In the genomic region with DNA sequence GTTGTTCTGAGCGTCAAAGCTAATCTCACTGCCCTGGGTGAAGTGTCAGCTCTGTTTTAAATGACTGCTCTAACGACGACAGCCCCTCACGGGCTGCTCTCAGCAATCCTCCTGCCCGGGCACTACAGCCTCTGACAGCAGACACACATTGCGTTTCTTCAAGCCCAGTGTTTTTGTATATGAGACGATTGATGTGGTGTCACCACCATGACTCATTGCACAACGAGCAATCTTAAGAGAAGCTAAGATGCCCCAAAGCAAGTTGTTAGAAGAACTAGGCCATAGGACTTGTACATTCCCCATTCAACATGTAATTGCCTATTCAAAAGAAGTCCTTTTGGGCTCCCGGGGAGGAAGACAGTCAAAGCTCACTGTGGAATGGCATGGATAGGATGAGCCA, we compare ENCODE assay signal across 29 mouse cellular contexts.
DNase-seq lines count a peak whose midpoint lies in the region; ATAC-seq and TF ChIP-seq lines count a peak whose summit lies in the region.
"Had no signal": no experiment of that assay in that cellular context is flagged by ENCODE, and none has a peak within 500 bp of the region (broad histone marks: within the 10 kb centered on the region; RNA-seq: fewer than 3 reads in every experiment).

No protein-coding gene starts in this region.

- peak; percentile 49 for DNase-seq in heart, adult 11 months
- DNase-seq in heart, adult 9 months (ENCODE audit: low spot score in 2 of 2), result no peak
- DNase-seq in 3T3-L1 (ENCODE audit: low read depth, low spot score) (peak; percentile 12), NIH3T3 (ENCODE audit: low read depth) (peak; percentile 17)
- peak; percentile 36 for DNase-seq in induced T-regulatory cell, adult 2 months (ENCODE audit: low read depth)
- no peak for DNase-seq in midbrain, postnatal 0 days (ENCODE audit: low spot score)
- DNase-seq in left cerebral cortex, adult 18-20 months (ENCODE audit: low spot score in 2 of 2), result no peak
- DNase-seq: adrenal gland, postnatal 36 days; cerebellum, postnatal 10 days; gastrocnemius, postnatal 10 days; heart, adult 18-20 months; heart, postnatal 14 days; kidney, adult 11 months; kidney, postnatal 36 days; layer of hippocampus, postnatal 36 days; liver, postnatal 0 days; right cerebral cortex, postnatal 4 days; thymus, adult 18-20 months; thymus, postnatal 36 days had no signal

- WGBS in midbrain, postnatal 0 days, result 64% methylated on average over 9 of the region's 9 CpGs

- no peak for TF ChIP-seq CTCF in midbrain, postnatal 0 days (IDR thresholded peaks at IDR 0.05)

- no peak overlapping the region for H3K27ac ChIP-seq in midbrain, postnatal 0 days (ENCODE audit: low read depth, low read length)
- H3K27ac ChIP-seq: embryonic facial prominence, embryonic 12.5 days; forebrain, embryonic 15.5 days; heart, embryonic 13.5 days; hindbrain, postnatal 0 days; kidney, embryonic 15.5 days; limb, embryonic 12.5 days; stomach, embryonic 15.5 days had no signal

- no peaks in the 10 kb centered on the region for H3K9me3 ChIP-seq in midbrain, postnatal 0 days (ENCODE audit: low read length)
- H3K9me3 ChIP-seq: embryonic facial prominence, embryonic 12.5 days; forebrain, embryonic 15.5 days; heart, embryonic 13.5 days; kidney, embryonic 15.5 days; limb, embryonic 12.5 days; stomach, embryonic 15.5 days had no signal

- no peak overlapping the region for H3K9ac ChIP-seq in midbrain, postnatal 0 days (replicated peaks; ENCODE audit: low read length, poor library complexity, severe bottlenecking)
- H3K9ac ChIP-seq: embryonic facial prominence, embryonic 12.5 days; forebrain, embryonic 15.5 days; heart, embryonic 13.5 days; kidney, embryonic 15.5 days; limb, embryonic 12.5 days; liver, postnatal 0 days; stomach, embryonic 15.5 days had no signal

- ATAC-seq in midbrain, postnatal 0 days (ENCODE audit: low FRiP score), result no peak
- ATAC-seq: forebrain, embryonic 15.5 days; hindbrain, postnatal 0 days; liver, postnatal 0 days had no signal

- H3K4me1 ChIP-seq in midbrain, postnatal 0 days (ENCODE audit: insufficient read depth, low read length), result no peaks in the 10 kb centered on the region
- H3K4me1 ChIP-seq: embryonic facial prominence, embryonic 12.5 days; forebrain, embryonic 15.5 days; heart, embryonic 13.5 days; kidney, embryonic 15.5 days; stomach, embryonic 15.5 days had no signal

- no peak overlapping the region for H3K4me3 ChIP-seq in midbrain, postnatal 0 days (ENCODE audit: low read depth, low read length)
- H3K4me3 ChIP-seq: embryonic facial prominence, embryonic 12.5 days; erythroblast, embryonic 14.5 days; forebrain, embryonic 15.5 days; heart, embryonic 13.5 days; kidney, embryonic 15.5 days; limb, embryonic 12.5 days; stomach, embryonic 15.5 days had no signal

- no peak overlapping the region for H3K4me2 ChIP-seq in midbrain, postnatal 0 days (ENCODE audit: low read depth, low read length, poor library complexity, severe bottlenecking)
- H3K4me2 ChIP-seq: embryonic facial prominence, embryonic 12.5 days; forebrain, embryonic 15.5 days; heart, embryonic 13.5 days; kidney, embryonic 15.5 days; limb, embryonic 12.5 days; liver, embryonic 11.5 days; midbrain, embryonic 11.5 days; stomach, embryonic 15.5 days had no signal

- no peaks in the 10 kb centered on the region for H3K36me3 ChIP-seq in midbrain, postnatal 0 days (ENCODE audit: insufficient read depth, low read length)
- H3K36me3 ChIP-seq: embryonic facial prominence, embryonic 12.5 days; forebrain, embryonic 15.5 days; heart, embryonic 13.5 days; kidney, embryonic 15.5 days; limb, embryonic 12.5 days; stomach, embryonic 15.5 days had no signal

- H3K27me3 ChIP-seq in midbrain, postnatal 0 days (ENCODE audit: insufficient read depth, low read length), result no peaks in the 10 kb centered on the region
- H3K27me3 ChIP-seq: embryonic facial prominence, embryonic 12.5 days; forebrain, embryonic 15.5 days; heart, embryonic 13.5 days; kidney, embryonic 15.5 days; limb, embryonic 12.5 days; stomach, embryonic 15.5 days had no signal

Comparison
In these comparisons a context has a peak if more than half of its experiments do, and no peak if none do; other contexts are left out.
1. DNase-seq: peak in heart, adult 11 months (single experiment), 3T3-L1 (single experiment), NIH3T3 (single experiment) and induced T-regulatory cell, adult 2 months (single experiment); none in heart, adult 9 months (0 of 2), midbrain, postnatal 0 days (single experiment) and left cerebral cortex, adult 18-20 months (0 of 2).